Mouse (Mus musculus): ENCODE data around the gene Slc27a2. TPM values are rescaled to one million over a fixed set of nuclear protein-coding genes. Genes with fewer than 3 reads are reported as not detected.

The Slc27a2 gene
- 0.06 and 0.25 TPM in 2 replicates for polyA plus RNA-seq (2012)

GRCm38 (mm10) chr2:126552357-126553290, at the start of gene Slc27a2:
Slc27a2 (plus strand) TSS chr2:126552407.

GRCm38 (mm10) chr2:126619249-126619704, 67.1 kb downstream of the Slc27a2 start, which contains the start of gene Hdc:
Hdc (minus strand) TSS chr2:126619299.

Other genes starting within 250 kb of the Slc27a2 start
- gene Atp8b4, start 51.7 kb upstream of the Slc27a2 start, polyA plus RNA-seq (2012): 4.6 and 7.0 TPM in 2 replicates
- gene Hdc, start 66.9 kb downstream of the Slc27a2 start, polyA plus RNA-seq (2012): 47.9 and 53.0 TPM in 2 replicates
- gene Gabpb1, start 123.9 kb downstream of the Slc27a2 start, polyA plus RNA-seq (2012): 5.1 and 7.6 TPM in 2 replicates
- gene Usp8, start 154.9 kb downstream of the Slc27a2 start, polyA plus RNA-seq (2012): 18.0 and 18.6 TPM in 2 replicates
- 0.04 and 0.06 TPM in 2 replicates for gene Usp50, start 231.1 kb downstream of the Slc27a2 start, polyA plus RNA-seq (2012)